Mouse (Mus musculus): ENCODE data around the gene Ccdc188.
"Not testable (repeated sequence)": the region's sequence is repeated elsewhere in the genome, so short reads cannot be mapped to it uniquely, and the experiment has no call there.

Ccdc188 gene

GRCm38 (mm10) chr16:18217579-18217978, at the start of gene Ccdc188:
Gene Ccdc188, plus strand, starts transcription at chr16:18217879.
- no peak for DNase-seq (ENCODE audit: low read depth)

GRCm38 (mm10) chr16:18169156-18169555, 48.5 kb upstream of the Ccdc188 start:
- DNase-seq (ENCODE audit: low read depth) = no peak

GRCm38 (mm10) chr16:18169776-18170175, 47.9 kb upstream of the Ccdc188 start:
- no peak for DNase-seq (ENCODE audit: low read depth)

GRCm38 (mm10) chr16:18172266-18172855, 45.3 kb upstream of the Ccdc188 start:
- DNase-seq (ENCODE audit: low read depth) = peak; percentile 47

GRCm38 (mm10) chr16:18173231-18173630, 44.4 kb upstream of the Ccdc188 start:
- no peak for DNase-seq (ENCODE audit: low read depth)

- no peak for DNase-seq (ENCODE audit: low read depth)
These were observed 43.9 kb upstream of the Ccdc188 start for GRCm38 (mm10) chr16:18173788-18174187.

- DNase-seq (ENCODE audit: low read depth) = no peak
These were observed 41.7 kb upstream of the Ccdc188 start for GRCm38 (mm10) chr16:18175817-18176541.

- no peak for DNase-seq (ENCODE audit: low read depth)
These were observed 40.9 kb upstream of the Ccdc188 start for GRCm38 (mm10) chr16:18176758-18177157.

- DNase-seq (ENCODE audit: low read depth) = no peak
These were observed 38.1 kb upstream of the Ccdc188 start for GRCm38 (mm10) chr16:18179591-18179990.

- DNase-seq (ENCODE audit: low read depth) = no peak
These were observed 36.3 kb upstream of the Ccdc188 start for GRCm38 (mm10) chr16:18181398-18181797.

- no peak for DNase-seq (ENCODE audit: low read depth)
These were observed 34.9 kb upstream of the Ccdc188 start for GRCm38 (mm10) chr16:18182766-18183165.

GRCm38 (mm10) chr16:18185715-18186449, 31.8 kb upstream of the Ccdc188 start:
- no peak for DNase-seq (ENCODE audit: low read depth)

GRCm38 (mm10) chr16:18186798-18187197, 30.9 kb upstream of the Ccdc188 start:
- no peak for DNase-seq (ENCODE audit: low read depth)

GRCm38 (mm10) chr16:18187221-18187620, 30.5 kb upstream of the Ccdc188 start:
- no peak for DNase-seq (ENCODE audit: low read depth)

GRCm38 (mm10) chr16:18191006-18191405, 26.7 kb upstream of the Ccdc188 start:
- DNase-seq (ENCODE audit: low read depth) = no peak

- DNase-seq (ENCODE audit: low read depth) = no peak
These were observed 23.3 kb upstream of the Ccdc188 start for GRCm38 (mm10) chr16:18194208-18194985.

- DNase-seq (ENCODE audit: low read depth) = no peak
These were observed 22.6 kb upstream of the Ccdc188 start for GRCm38 (mm10) chr16:18195068-18195467.

- DNase-seq (ENCODE audit: low read depth) = not testable (repeated sequence)
These were observed 22.1 kb upstream of the Ccdc188 start for GRCm38 (mm10) chr16:18195561-18195960.

- no peak for DNase-seq (ENCODE audit: low read depth)
These were observed 19.8 kb upstream of the Ccdc188 start for GRCm38 (mm10) chr16:18197881-18198280.

- no peak for DNase-seq (ENCODE audit: low read depth)
These were observed 19.1 kb upstream of the Ccdc188 start for GRCm38 (mm10) chr16:18198365-18199098.

- DNase-seq (ENCODE audit: low read depth) = no peak
These were observed 17.6 kb upstream of the Ccdc188 start for GRCm38 (mm10) chr16:18200062-18200461.

GRCm38 (mm10) chr16:18201620-18202019, 16.1 kb upstream of the Ccdc188 start:
- DNase-seq (ENCODE audit: low read depth) = no peak

Data from c-Kit-positive CD71-positive TER-119-negative erythroid progenitor cells, embryonic 14.5 days (primary cell).